Mouse (Mus musculus): Measurements from ENCODE around the gene Cul5. TPM values are rescaled to one million over a fixed set of nuclear protein-coding genes. Genes with fewer than 3 reads are reported as not detected.

Gene Cul5
- 48.9 and 51.2 TPM in 2 replicates for polyA plus RNA-seq (2016; fragmentation: Nextera tagmentation; extraction: Ambion mirVana)

DNA sequence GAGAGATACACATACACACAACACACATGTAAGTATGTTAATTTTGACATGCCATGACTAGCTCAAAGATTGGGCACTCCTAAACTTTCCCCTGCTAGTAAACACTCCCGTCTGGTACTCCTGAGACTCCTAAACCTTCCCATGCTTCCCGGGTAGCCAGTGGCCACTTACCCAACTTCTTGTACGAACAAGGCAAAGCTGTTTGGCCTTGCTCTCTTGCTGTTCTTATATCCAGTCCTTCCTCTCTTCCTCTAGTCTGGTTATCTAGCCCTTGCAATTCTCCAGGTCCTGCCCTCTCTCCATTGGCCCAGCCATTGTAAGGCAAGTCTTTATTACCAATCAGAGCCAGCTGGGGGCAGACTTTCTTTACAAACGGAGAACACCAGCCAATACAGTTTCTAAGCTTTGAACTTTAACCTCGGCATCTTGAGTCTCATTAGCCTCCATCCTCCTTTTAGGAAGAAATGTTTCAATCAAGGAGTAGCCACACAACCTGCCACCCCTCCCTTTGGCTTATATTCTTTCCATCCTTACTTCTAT, at the start of gene Cul5:
Gene Cul5, minus strand, starts transcription at position 335 of the 540 bp plus-strand sequence.
- ATAC-seq (ENCODE audit: low FRiP score, low read depth), result no peak
- no peak within 1 kb of the TSS for H3K4me3 ChIP-seq
- no peak within 1 kb of the TSS for H3K27ac ChIP-seq (replicated peaks)
- no peaks in the 10 kb centered on the region for H3K9me3 ChIP-seq
- peaks cover 21% of the 10 kb centered on the region for H3K4me1 ChIP-seq
- no peak within 1 kb of the TSS for H3K9ac ChIP-seq (replicated peaks)
- H3K4me2 ChIP-seq (replicated peaks), result no peak within 1 kb of the TSS
- no peaks in the 10 kb centered on the region for H3K36me3 ChIP-seq
- H3K27me3 ChIP-seq, result no peaks in the 10 kb centered on the region
- 57% methylated on average over 5 of the region's 5 CpGs for WGBS

DNA sequence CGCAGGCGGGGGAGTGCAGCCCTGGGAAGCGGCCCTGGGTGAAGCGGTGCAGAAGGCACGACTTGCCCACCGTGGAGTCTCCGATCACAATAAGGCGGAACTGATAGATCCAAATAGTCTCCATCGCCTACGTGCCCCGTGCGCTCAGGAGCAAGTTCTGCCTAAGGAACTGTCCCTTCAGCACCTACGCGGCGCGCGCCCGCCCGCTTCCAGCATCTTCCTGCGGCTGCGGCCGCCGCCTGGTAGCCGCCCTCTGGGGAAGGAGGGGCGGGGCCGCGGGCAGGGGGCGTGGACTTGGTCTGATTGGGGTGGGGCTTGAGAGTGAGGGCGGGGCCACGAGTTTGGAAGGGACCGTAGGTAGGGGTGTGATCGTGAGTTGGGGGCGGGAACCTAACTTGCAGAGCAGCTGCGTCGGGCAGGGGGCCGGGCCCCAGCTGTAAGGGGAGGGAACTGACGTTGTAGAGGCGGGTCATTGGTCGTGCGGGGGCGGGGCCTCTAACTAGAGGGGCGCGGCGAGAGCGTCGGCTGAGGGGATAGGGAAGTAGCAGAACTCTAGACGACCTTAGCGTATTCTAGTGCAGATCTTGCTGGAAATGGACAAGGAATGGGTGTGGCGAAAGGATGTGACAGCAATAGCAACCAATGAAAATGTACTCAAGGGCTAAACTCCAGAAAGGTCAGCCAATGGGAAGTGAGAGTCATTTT, 36.3 kb upstream of the Cul5 start, which contains the start of gene Rab39:
Gene Rab39, minus strand, starts transcription at position 241 of the 705 bp plus-strand sequence.
- peak; percentile 95 for ATAC-seq (ENCODE audit: low FRiP score, low read depth)
- peak within 1 kb of the TSS; percentile 74 for H3K4me3 ChIP-seq
- H3K9ac ChIP-seq (replicated peaks), result peak within 1 kb of the TSS; percentile 57
- H3K27ac ChIP-seq (replicated peaks), result peak within 1 kb of the TSS; percentile 30; the same call in 1 of the 2 replicates
- no peaks in the 10 kb centered on the region for H3K9me3 ChIP-seq
- H3K4me1 ChIP-seq, result no peaks in the 10 kb centered on the region
- no peaks in the 10 kb centered on the region for H3K36me3 ChIP-seq
- WGBS, result under 1% methylated on average over 49 of the region's 49 CpGs
- no peaks in the 10 kb centered on the region for H3K27me3 ChIP-seq
- peak within 1 kb of the TSS; percentile 73 for H3K4me2 ChIP-seq (replicated peaks)

GRCm38 (mm10) chr9:53705491-53705991, 35.7 kb upstream of the Cul5 start:
- H3K27ac ChIP-seq (replicated peaks), result peak overlapping the region; percentile 30; the same call in 1 of the 2 replicates
- WGBS, result under 1% methylated on average over 28 of the region's 28 CpGs
- no peaks in the 10 kb centered on the region for H3K9me3 ChIP-seq
- no peaks in the 10 kb centered on the region for H3K27me3 ChIP-seq
- peak overlapping the region; percentile 74 for H3K4me3 ChIP-seq
- ATAC-seq (ENCODE audit: low FRiP score, low read depth), result peak; percentile 13; the same call in 1 of the 2 replicates
- H3K4me1 ChIP-seq, result no peaks in the 10 kb centered on the region
- peak overlapping the region; percentile 57 for H3K9ac ChIP-seq (replicated peaks)
- H3K36me3 ChIP-seq, result no peaks in the 10 kb centered on the region
- peak overlapping the region; percentile 73 for H3K4me2 ChIP-seq (replicated peaks)

DNA sequence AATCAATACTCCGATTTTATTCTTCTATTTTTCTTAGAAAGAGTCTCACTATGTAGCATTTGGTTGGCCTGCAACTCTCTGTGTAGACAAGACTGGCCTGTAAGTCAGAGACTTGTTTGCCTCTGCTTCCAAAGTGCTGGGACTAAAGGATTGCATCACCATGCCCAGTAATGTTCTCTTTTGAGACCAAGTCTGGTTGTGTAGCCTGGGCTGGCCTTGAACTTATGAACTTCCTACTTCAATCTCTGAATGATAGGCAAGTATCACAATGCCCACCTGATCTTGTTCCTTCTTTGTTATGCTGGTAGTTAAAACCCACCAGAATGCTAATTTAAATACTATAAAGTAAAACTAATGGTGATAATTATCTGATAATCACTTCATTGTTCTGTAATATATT, 33.2 kb upstream of the Cul5 start:
- no peak overlapping the region for H3K4me2 ChIP-seq (replicated peaks)
- H3K27me3 ChIP-seq, result no peaks in the 10 kb centered on the region
- 88% methylated on average over 1 of the region's 1 CpGs for WGBS
- no peak overlapping the region for H3K4me3 ChIP-seq
- H3K9ac ChIP-seq (replicated peaks), result no peak overlapping the region
- no peaks in the 10 kb centered on the region for H3K36me3 ChIP-seq
- no peak for ATAC-seq (ENCODE audit: low FRiP score, low read depth)
- no peaks in the 10 kb centered on the region for H3K4me1 ChIP-seq
- no peaks in the 10 kb centered on the region for H3K9me3 ChIP-seq
- H3K27ac ChIP-seq (replicated peaks), result no peak overlapping the region

DNA sequence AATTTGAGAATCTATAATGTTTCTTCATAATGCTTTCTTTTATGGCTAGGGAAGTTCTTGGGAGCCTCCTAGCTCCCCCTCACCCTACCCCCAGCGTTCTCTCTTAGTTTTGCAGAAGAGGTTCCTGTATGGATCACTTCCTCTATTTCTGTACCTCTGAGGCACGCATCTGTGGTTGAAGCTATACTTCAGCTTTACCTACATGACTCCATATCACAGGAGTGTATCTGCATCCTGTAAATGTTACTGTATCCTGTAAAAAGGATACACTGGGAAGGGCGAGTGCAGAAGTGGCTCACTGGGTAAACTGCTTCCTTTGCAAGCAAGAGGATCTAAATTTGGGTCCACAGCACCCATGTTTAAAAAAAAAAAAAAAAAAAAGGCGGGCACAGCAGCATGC, 30.7 kb upstream of the Cul5 start:
- H3K4me2 ChIP-seq (replicated peaks), result no peak overlapping the region
- H3K9me3 ChIP-seq, result no peaks in the 10 kb centered on the region
- H3K9ac ChIP-seq (replicated peaks), result no peak overlapping the region
- H3K36me3 ChIP-seq, result no peaks in the 10 kb centered on the region
- no peak for ATAC-seq (ENCODE audit: low FRiP score, low read depth)
- H3K27ac ChIP-seq (replicated peaks), result no peak overlapping the region
- no peaks in the 10 kb centered on the region for H3K27me3 ChIP-seq
- H3K4me3 ChIP-seq, result no peak overlapping the region
- H3K4me1 ChIP-seq, result no peaks in the 10 kb centered on the region
- WGBS, result 82% methylated on average over 4 of the region's 4 CpGs

DNA sequence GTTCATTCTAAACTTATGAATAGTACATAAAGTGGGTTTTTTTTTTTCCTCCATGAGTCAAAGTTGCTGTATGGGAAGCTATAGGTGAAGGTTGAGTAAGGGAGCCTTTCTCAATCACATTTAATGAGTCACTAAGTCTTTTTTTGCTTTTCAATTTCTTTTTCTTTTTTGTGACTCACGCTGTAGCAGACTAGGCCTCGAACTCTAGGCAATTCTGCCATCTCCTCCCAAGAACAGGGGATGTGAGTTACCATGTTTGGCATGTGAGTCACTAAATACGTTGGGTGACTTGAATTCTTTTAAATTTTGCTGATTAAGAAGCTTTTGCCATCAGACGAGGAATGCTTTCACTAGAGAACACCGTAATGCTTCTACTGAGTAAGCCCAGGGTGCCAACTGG, 26.0 kb upstream of the Cul5 start:
- Histone ChIP-seq H3K9ac (replicated peaks) (no peak overlapping the region), H3K4me2 (replicated peaks) (no peak overlapping the region), H3K27ac (replicated peaks) (no peak overlapping the region), H3K27me3 (no peaks in the 10 kb centered on the region), H3K36me3 (no peaks in the 10 kb centered on the region), H3K4me3 (no peak overlapping the region), H3K4me1 (no peaks in the 10 kb centered on the region), H3K9me3 (no peaks in the 10 kb centered on the region)
- 83% methylated on average over 5 of the region's 5 CpGs for WGBS
- no peak for ATAC-seq (ENCODE audit: low FRiP score, low read depth)

DNA sequence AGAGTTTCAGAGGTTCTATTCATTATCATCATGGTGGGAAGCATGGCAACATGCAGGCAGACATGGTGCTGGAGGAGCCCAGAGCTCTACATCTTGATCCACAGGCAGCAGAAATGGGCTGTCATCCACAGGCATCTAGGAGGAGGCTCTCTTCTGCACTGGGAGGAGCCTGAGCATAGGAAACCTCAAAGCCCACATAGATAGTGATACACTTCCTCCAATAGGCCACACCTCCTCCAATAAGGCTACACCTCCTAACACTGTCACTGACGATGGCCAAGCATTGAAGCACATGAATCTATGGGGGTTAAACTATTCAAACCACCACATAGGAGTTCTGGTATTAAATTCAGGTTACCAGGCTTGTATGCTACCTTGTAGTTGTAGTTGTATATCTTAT, 23.9 kb upstream of the Cul5 start:
- Histone ChIP-seq H3K36me3 (no peaks in the 10 kb centered on the region), H3K9me3 (no peaks in the 10 kb centered on the region), H3K4me1 (no peaks in the 10 kb centered on the region), H3K27ac (replicated peaks) (no peak overlapping the region), H3K9ac (replicated peaks) (no peak overlapping the region), H3K4me2 (replicated peaks) (no peak overlapping the region), H3K27me3 (no peaks in the 10 kb centered on the region), H3K4me3 (no peak overlapping the region)
- WGBS, result 88% methylated on average over 1 of the region's 1 CpGs
- no peak for ATAC-seq (ENCODE audit: low FRiP score, low read depth)

DNA sequence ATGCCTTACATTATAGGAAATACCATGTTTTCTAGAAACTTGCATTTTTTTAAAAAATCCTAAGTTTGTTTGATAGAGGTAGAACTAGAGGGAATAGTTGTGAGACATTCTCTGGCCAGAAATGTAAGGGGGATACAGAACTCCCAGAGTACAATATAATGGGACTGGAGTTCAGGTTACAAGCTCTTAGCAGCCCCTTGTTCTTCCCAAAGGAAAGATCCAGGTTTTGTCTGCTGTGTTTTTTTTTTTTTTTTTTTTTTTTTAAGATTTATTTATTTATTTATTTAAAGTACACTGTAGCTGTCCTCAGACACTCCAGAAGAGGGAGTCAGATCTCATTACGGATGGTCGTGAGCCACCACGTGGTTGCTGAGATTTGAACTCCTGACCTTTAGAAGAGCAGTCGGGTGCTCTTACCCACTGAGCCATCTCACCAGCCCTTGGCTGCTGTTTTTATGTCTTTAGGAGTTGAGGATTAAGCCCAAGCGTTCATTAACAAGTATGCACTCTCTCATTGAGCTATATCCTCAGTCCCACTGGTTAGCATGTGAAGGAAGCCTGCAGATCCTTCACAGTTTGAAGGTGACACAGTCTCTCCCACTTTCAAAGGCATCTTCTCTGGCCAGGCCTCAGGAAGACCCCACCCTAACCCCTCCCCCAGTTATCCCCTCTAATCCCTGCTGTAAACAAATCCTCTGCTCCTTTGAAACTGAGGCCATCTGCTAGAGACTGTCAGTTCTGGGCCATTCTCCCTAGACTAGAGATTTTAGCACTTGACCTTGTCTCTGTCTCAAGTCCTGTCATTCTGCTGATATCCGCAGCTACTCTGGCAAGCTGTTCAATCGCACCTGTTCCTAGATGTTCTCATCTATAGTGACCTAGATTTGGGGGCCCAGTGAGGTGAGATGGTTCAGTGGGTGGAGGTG, 22.2 kb upstream of the Cul5 start:
- H3K36me3 ChIP-seq, result no peaks in the 10 kb centered on the region
- no peaks in the 10 kb centered on the region for H3K4me1 ChIP-seq
- WGBS, result 45% methylated on average over 7 of the region's 7 CpGs
- no peak overlapping the region for H3K4me2 ChIP-seq (replicated peaks)
- no peak overlapping the region for H3K9ac ChIP-seq (replicated peaks)
- no peak overlapping the region for H3K27ac ChIP-seq (replicated peaks)
- no peaks in the 10 kb centered on the region for H3K9me3 ChIP-seq
- no peak overlapping the region for H3K4me3 ChIP-seq
- no peaks in the 10 kb centered on the region for H3K27me3 ChIP-seq
- ATAC-seq (ENCODE audit: low FRiP score, low read depth), result no peak

- no peak overlapping the region for H3K27ac ChIP-seq (replicated peaks)
- H3K4me3 ChIP-seq, result no peak overlapping the region
- H3K36me3 ChIP-seq, result no peaks in the 10 kb centered on the region
- H3K9me3 ChIP-seq, result no peaks in the 10 kb centered on the region
- no peaks in the 10 kb centered on the region for H3K4me1 ChIP-seq
- no peak overlapping the region for H3K4me2 ChIP-seq (replicated peaks)
- no peaks in the 10 kb centered on the region for H3K27me3 ChIP-seq
- ATAC-seq (ENCODE audit: low FRiP score, low read depth), result no peak
- WGBS, result 85% methylated on average over 1 of the region's 1 CpGs
- H3K9ac ChIP-seq (replicated peaks), result no peak overlapping the region
Observed at GRCm38 (mm10) chr9:53680851-53681250, 11.0 kb upstream of the Cul5 start.

DNA sequence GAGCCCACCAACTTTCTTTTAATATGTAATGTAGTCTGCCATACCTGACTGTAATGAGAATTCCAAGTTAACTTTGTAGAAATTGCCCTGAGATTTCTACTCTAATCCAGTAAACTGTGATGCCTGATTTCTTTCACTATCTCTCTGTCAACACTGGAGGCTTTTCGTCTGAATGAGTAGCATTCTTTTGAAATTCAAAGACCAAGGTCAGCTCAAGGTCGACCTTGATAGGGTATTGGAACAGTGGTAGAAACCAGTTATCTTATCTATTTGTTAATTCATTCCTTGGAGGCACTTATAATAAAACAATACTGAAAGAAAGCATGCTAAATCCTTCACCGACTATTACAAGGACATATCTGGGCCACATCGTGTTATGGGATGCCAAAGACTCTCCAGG, 7.1 kb upstream of the Cul5 start:
- Histone ChIP-seq H3K27me3 (no peaks in the 10 kb centered on the region), H3K4me1 (no peaks in the 10 kb centered on the region), H3K9ac (replicated peaks) (no peak overlapping the region), H3K4me3 (no peak overlapping the region), H3K27ac (replicated peaks) (no peak overlapping the region), H3K4me2 (replicated peaks) (no peak overlapping the region), H3K36me3 (no peaks in the 10 kb centered on the region), H3K9me3 (no peaks in the 10 kb centered on the region)
- no peak for ATAC-seq (ENCODE audit: low FRiP score, low read depth)
- WGBS, result 71% methylated on average over 4 of the region's 4 CpGs

- ATAC-seq (ENCODE audit: low FRiP score, low read depth), result no peak
- no peaks in the 10 kb centered on the region for H3K36me3 ChIP-seq
- H3K4me2 ChIP-seq (replicated peaks), result no peak overlapping the region
- H3K4me3 ChIP-seq, result no peak overlapping the region
- no peaks in the 10 kb centered on the region for H3K4me1 ChIP-seq
- WGBS, result 9% methylated on average over 3 of the region's 3 CpGs
- no peaks in the 10 kb centered on the region for H3K27me3 ChIP-seq
- H3K27ac ChIP-seq (replicated peaks), result no peak overlapping the region
- no peak overlapping the region for H3K9ac ChIP-seq (replicated peaks)
- no peaks in the 10 kb centered on the region for H3K9me3 ChIP-seq
Observed at GRCm38 (mm10) chr9:53673571-53673970, 3.8 kb upstream of the Cul5 start.
